Mouse (Mus musculus) lung, postnatal 36 days (tissue): ENCODE data around the gene Cmtm3.

Source experiments
- DNase-seq: peaks from one replicate; pipeline ENCODE4 v3.0.0; 2022; ENCODE audit warnings: mixed read lengths

Cmtm3 gene

GRCm38 (mm10) chr8:104343957-104344356, 4.7 kb downstream of the Cmtm3 start:
- DNase-seq: peak; percentile 90

GRCm38 (mm10) chr8:104344622-104345021, 5.4 kb downstream of the Cmtm3 start:
- DNase-seq: no peak

- DNase-seq: no peak
These were observed 7.5 kb downstream of the Cmtm3 start for GRCm38 (mm10) chr8:104346706-104347105.

- no peak for DNase-seq
These were observed 9.8 kb downstream of the Cmtm3 start for GRCm38 (mm10) chr8:104348971-104349370.

- no peak for DNase-seq
These were observed 10.8 kb downstream of the Cmtm3 start for GRCm38 (mm10) chr8:104350047-104350446.

- DNase-seq: no peak
These were observed 14.0 kb downstream of the Cmtm3 start for GRCm38 (mm10) chr8:104353186-104353585.

GRCm38 (mm10) chr8:104354504-104354903, 15.3 kb downstream of the Cmtm3 start:
- DNase-seq: no peak

- DNase-seq: no peak
These were observed 19.4 kb downstream of the Cmtm3 start for GRCm38 (mm10) chr8:104358637-104359036.

GRCm38 (mm10) chr8:104359778-104360456, 20.7 kb downstream of the Cmtm3 start:
- DNase-seq: no peak

- no peak for DNase-seq
These were observed 26.5 kb downstream of the Cmtm3 start for GRCm38 (mm10) chr8:104365695-104366094.

GRCm38 (mm10) chr8:104367398-104367797, 28.2 kb downstream of the Cmtm3 start:
- DNase-seq: no peak

- DNase-seq: no peak
These were observed 30.4 kb downstream of the Cmtm3 start for GRCm38 (mm10) chr8:104369591-104369990.

- DNase-seq: peak; percentile 30
These were observed 30.9 kb downstream of the Cmtm3 start for GRCm38 (mm10) chr8:104370071-104370470.

GRCm38 (mm10) chr8:104371121-104371520, 31.9 kb downstream of the Cmtm3 start:
- DNase-seq: no peak

GRCm38 (mm10) chr8:104373779-104374178, 34.6 kb downstream of the Cmtm3 start:
- peak; percentile 63 for DNase-seq

GRCm38 (mm10) chr8:104374269-104374668, 35.1 kb downstream of the Cmtm3 start:
- DNase-seq: no peak

- DNase-seq: peak; percentile 74
These were observed 35.9 kb downstream of the Cmtm3 start for GRCm38 (mm10) chr8:104374864-104375846.

- DNase-seq: no peak
These were observed 36.7 kb downstream of the Cmtm3 start for GRCm38 (mm10) chr8:104375959-104376358.

- DNase-seq: no peak
These were observed 37.5 kb downstream of the Cmtm3 start for GRCm38 (mm10) chr8:104376669-104377068.

- DNase-seq: no peak
These were observed 40.2 kb downstream of the Cmtm3 start for GRCm38 (mm10) chr8:104379301-104379836.

- no peak for DNase-seq
These were observed 41.1 kb downstream of the Cmtm3 start for GRCm38 (mm10) chr8:104380269-104380668.

GRCm38 (mm10) chr8:104380961-104381411, 41.8 kb downstream of the Cmtm3 start:
- DNase-seq: no peak

GRCm38 (mm10) chr8:104383296-104383695, 44.1 kb downstream of the Cmtm3 start:
- peak; percentile 17 for DNase-seq
